Comparison of ENCODE assay signal across 8 mouse cellular contexts in genomic region chr8:123442351-123442750, GRCm38 (mm10). TPM values are rescaled to one million over a fixed set of nuclear protein-coding genes. Genes with fewer than 3 reads are reported as not detected.
DNase-seq lines count a peak whose midpoint lies in the region; ATAC-seq and TF ChIP-seq lines count a peak whose summit lies in the region.
"Had no signal": no experiment of that assay in that cellular context is flagged by ENCODE, and none has a peak within 500 bp of the region (broad histone marks: within the 10 kb centered on the region; RNA-seq: fewer than 3 reads in every experiment).

No protein-coding gene starts in this region.

- H3K4me2 ChIP-seq in lung, embryonic 16.5 days (ENCODE audit: low read depth, low read length) = peak overlapping the region; percentile 72; the same call in 1 of the 2 replicates
- H3K4me2 ChIP-seq in liver, embryonic 14.5 days (ENCODE audit: low read depth) = peak overlapping the region; percentile 81

- H3K27ac ChIP-seq in lung, embryonic 16.5 days (ENCODE audit: low read length) = no peak overlapping the region
- H3K27ac ChIP-seq in hindbrain, embryonic 10.5 days = no peak overlapping the region
- H3K27ac ChIP-seq in liver, embryonic 14.5 days = no peak overlapping the region

- H3K27me3 ChIP-seq in lung, embryonic 16.5 days (ENCODE audit: control insufficient read depth, insufficient read depth, low read depth, low read length) = no peaks in the 10 kb centered on the region
- no peaks in the 10 kb centered on the region for H3K27me3 ChIP-seq in hindbrain, embryonic 10.5 days (ENCODE audit: insufficient read depth, poor library complexity, severe bottlenecking)
- H3K27me3 ChIP-seq in liver, embryonic 14.5 days (ENCODE audit: control insufficient read depth, insufficient read depth, low read length) = no peaks in the 10 kb centered on the region

- no peaks in the 10 kb centered on the region for H3K4me1 ChIP-seq in lung, embryonic 16.5 days (replicated peaks; ENCODE audit: control insufficient read depth, insufficient read depth, low read length)
- peaks cover 20% of the 10 kb centered on the region for H3K4me1 ChIP-seq in hindbrain, embryonic 10.5 days (replicated peaks)
- peaks cover 4 to 10% of the 10 kb centered on the region in 2 experiments; a peak in 3 of 4 replicates for H3K4me1 ChIP-seq in liver, embryonic 14.5 days (replicated peaks; ENCODE audit: control insufficient read depth in 2 of 2, insufficient read depth in 2 of 2, low read length in 1 of 2)

- no peak for DNase-seq in lung, postnatal 4 days
- DNase-seq in hindbrain, embryonic 10.5 days (ENCODE audit: low spot score) = no peak
- DNase-seq in liver, embryonic 14.5 days (ENCODE audit: low read depth in 3 of 3, low spot score in 3 of 3) = no peak
- DNase-seq in right cerebral cortex, postnatal 25 days = no peak
- DNase-seq in testis, postnatal 14 days (ENCODE audit: low spot score) = no peak

- no peaks in the 10 kb centered on the region for H3K36me3 ChIP-seq in lung, embryonic 16.5 days (ENCODE audit: control insufficient read depth, insufficient read depth, low read length)
- H3K36me3 ChIP-seq in hindbrain, embryonic 10.5 days = peaks cover 6% of the 10 kb centered on the region; the same call in 1 of the 2 replicates
- H3K36me3 ChIP-seq in liver, embryonic 14.5 days (replicated peaks; ENCODE audit: control insufficient read depth, insufficient read depth, low read depth) = no peaks in the 10 kb centered on the region

- ATAC-seq in lung, embryonic 16.5 days (ENCODE audit: low read depth) = no peak
- ATAC-seq in liver, embryonic 14.5 days (ENCODE audit: insufficient read depth) = no peak
- ATAC-seq in granulocyte monocyte progenitor cell, adult 5-6 weeks (replicated peaks; ENCODE audit: poor library complexity, severe bottlenecking) = no peak

- no peak for TF ChIP-seq CTCF in liver, embryonic 14.5 days (IDR thresholded peaks at IDR 0.05; ENCODE audit: low read depth)

- peak overlapping the region; percentile 75; the same call in 1 of the 2 replicates for H3K4me3 ChIP-seq in lung, embryonic 16.5 days (ENCODE audit: low read length)
- H3K4me3 ChIP-seq in hindbrain, embryonic 10.5 days = peak overlapping the region; percentile 76
- peak overlapping the region; percentile 72 to 85; a peak in 2 of 4 replicates for H3K4me3 ChIP-seq in liver, embryonic 14.5 days (ENCODE audit: insufficient read depth in 1 of 2, low read depth in 2 of 2, low read length in 2 of 2)

- H3K9me3 ChIP-seq in lung, embryonic 16.5 days (ENCODE audit: control insufficient read depth, low read length) = no peaks in the 10 kb centered on the region
- no peaks in the 10 kb centered on the region for H3K9me3 ChIP-seq in hindbrain, embryonic 10.5 days
- no peaks in the 10 kb centered on the region for H3K9me3 ChIP-seq in liver, embryonic 14.5 days (ENCODE audit: control insufficient read depth, low read length)

- H3K9ac ChIP-seq in lung, embryonic 16.5 days (ENCODE audit: low read length) = no peak overlapping the region
- H3K9ac ChIP-seq in liver, embryonic 14.5 days (replicated peaks) = no peak overlapping the region

- 79% methylated on average over 5 of the region's 5 CpGs for WGBS in lung, embryonic 16.5 days
- 81% methylated on average over 5 of the region's 5 CpGs for WGBS in hindbrain, embryonic 10.5 days
- 72% methylated on average over 5 of the region's 5 CpGs for WGBS in liver, embryonic 14.5 days (ENCODE audit: insufficient replicate concordance)

- no peak for TF ChIP-seq EP300 in liver, embryonic 14.5 days (IDR thresholded peaks at IDR 0.05; ENCODE audit: low read depth)

RNA-seq across cellular contexts. Expression of gene Def8, which starts 19.0 kb away (rescaled TPM):
- 26.3 and 28.0 TPM in 2 replicates for polyA plus RNA-seq in lung, embryonic 16.5 days (2015; fragmentation: Nextera tagmentation; extraction: Ambion mirVana)
- polyA plus RNA-seq in hindbrain, embryonic 10.5 days (2016; fragmentation: Nextera tagmentation; extraction: Ambion mirVana) = 40.9 and 42.3 TPM in 2 replicates
- polyA plus RNA-seq in liver, embryonic 14.5 days (2012; rRNA removed) = 7.1 and 8.0 TPM in 2 replicates
- polyA plus RNA-seq in liver, embryonic 14.5 days (2014; fragmentation: Nextera tagmentation; extraction: Ambion mirVana) = 10.5 and 12.6 TPM in 2 replicates
- 55.6 and 58.3 TPM in 2 replicates for total RNA-seq in granulocyte monocyte progenitor cell, adult 5-6 weeks (2014; fragmentation: Nextera tagmentation)
- total RNA-seq in granulocyte monocyte progenitor cell, adult 5-6 weeks (2017) = 57.5 and 75.5 TPM in 2 replicates

RNA-seq across cellular contexts. Expression of gene Tubb3, which starts 31.1 kb away (rescaled TPM):
- polyA plus RNA-seq in lung, embryonic 16.5 days (2015; fragmentation: Nextera tagmentation; extraction: Ambion mirVana) = 5.8 and 11.0 TPM in 2 replicates
- 560 and 909 TPM in 2 replicates for polyA plus RNA-seq in hindbrain, embryonic 10.5 days (2016; fragmentation: Nextera tagmentation; extraction: Ambion mirVana)
- 0.70 and 3.8 TPM in 2 replicates for polyA plus RNA-seq in liver, embryonic 14.5 days (2012; rRNA removed)
- 0.29 and 0.42 TPM in 2 replicates for polyA plus RNA-seq in liver, embryonic 14.5 days (2014; fragmentation: Nextera tagmentation; extraction: Ambion mirVana)
- total RNA-seq in granulocyte monocyte progenitor cell, adult 5-6 weeks (2014; fragmentation: Nextera tagmentation) = not detected in 2 replicates
- total RNA-seq in granulocyte monocyte progenitor cell, adult 5-6 weeks (2017) = not detected in 2 replicates

RNA-seq across cellular contexts. Expression of gene Afg3l1, which starts 35.4 kb away (rescaled TPM):
- polyA plus RNA-seq in lung, embryonic 16.5 days (2015; fragmentation: Nextera tagmentation; extraction: Ambion mirVana) = 48.3 and 53.6 TPM in 2 replicates
- 54.9 and 55.3 TPM in 2 replicates for polyA plus RNA-seq in hindbrain, embryonic 10.5 days (2016; fragmentation: Nextera tagmentation; extraction: Ambion mirVana)
- 11.0 and 12.6 TPM in 2 replicates for polyA plus RNA-seq in liver, embryonic 14.5 days (2012; rRNA removed)
- polyA plus RNA-seq in liver, embryonic 14.5 days (2014; fragmentation: Nextera tagmentation; extraction: Ambion mirVana) = 13.4 and 13.5 TPM in 2 replicates
- total RNA-seq in granulocyte monocyte progenitor cell, adult 5-6 weeks (2014; fragmentation: Nextera tagmentation) = 38.4 and 42.1 TPM in 2 replicates
- total RNA-seq in granulocyte monocyte progenitor cell, adult 5-6 weeks (2017) = 21.2 and 25.0 TPM in 2 replicates

RNA-seq across cellular contexts. Expression of gene Mc1r, which starts 35.4 kb away (rescaled TPM):
- not detected in 2 replicates for polyA plus RNA-seq in lung, embryonic 16.5 days (2015; fragmentation: Nextera tagmentation; extraction: Ambion mirVana)
- 0.05 and 0.21 TPM in 2 replicates for polyA plus RNA-seq in hindbrain, embryonic 10.5 days (2016; fragmentation: Nextera tagmentation; extraction: Ambion mirVana)
- polyA plus RNA-seq in liver, embryonic 14.5 days (2012; rRNA removed) = 0.03 TPM in 2 replicates
- polyA plus RNA-seq in liver, embryonic 14.5 days (2014; fragmentation: Nextera tagmentation; extraction: Ambion mirVana) = not detected in 2 replicates
- total RNA-seq in granulocyte monocyte progenitor cell, adult 5-6 weeks (2014; fragmentation: Nextera tagmentation) = 0.28 TPM in 1 of 2 replicates, not detected in the other
- 0.05 TPM in 1 of 2 replicates, not detected in the other for total RNA-seq in granulocyte monocyte progenitor cell, adult 5-6 weeks (2017)
- total RNA-seq: left cerebral cortex, adult 8-10 months had no signal

Comparison
In these comparisons a context has a peak if more than half of its experiments do, and no peak if none do; other contexts are left out.
1. RNA of gene Tubb3, which starts 31.1 kb away (polyA plus RNA-seq): 560 to 909 TPM in hindbrain, embryonic 10.5 days; 5.8 to 11.0 TPM in lung, embryonic 16.5 days and 0.29 to 3.8 TPM in liver, embryonic 14.5 days; every median in the first group is over 10 times any median in the second.
2. Peak in every context shown above with its lines, with median percentiles within 50 percentile points of each other: H3K4me3 ChIP-seq.